Mouse (Mus musculus): ENCODE data around the gene Trim72. TPM values are rescaled to one million over a fixed set of nuclear protein-coding genes. Genes with fewer than 3 reads are reported as not detected.

The Trim72 gene
- total and polyA plus RNA-seq, 3 experiments, result 0.14 to 0.19 TPM; not detected in 1

DNA sequence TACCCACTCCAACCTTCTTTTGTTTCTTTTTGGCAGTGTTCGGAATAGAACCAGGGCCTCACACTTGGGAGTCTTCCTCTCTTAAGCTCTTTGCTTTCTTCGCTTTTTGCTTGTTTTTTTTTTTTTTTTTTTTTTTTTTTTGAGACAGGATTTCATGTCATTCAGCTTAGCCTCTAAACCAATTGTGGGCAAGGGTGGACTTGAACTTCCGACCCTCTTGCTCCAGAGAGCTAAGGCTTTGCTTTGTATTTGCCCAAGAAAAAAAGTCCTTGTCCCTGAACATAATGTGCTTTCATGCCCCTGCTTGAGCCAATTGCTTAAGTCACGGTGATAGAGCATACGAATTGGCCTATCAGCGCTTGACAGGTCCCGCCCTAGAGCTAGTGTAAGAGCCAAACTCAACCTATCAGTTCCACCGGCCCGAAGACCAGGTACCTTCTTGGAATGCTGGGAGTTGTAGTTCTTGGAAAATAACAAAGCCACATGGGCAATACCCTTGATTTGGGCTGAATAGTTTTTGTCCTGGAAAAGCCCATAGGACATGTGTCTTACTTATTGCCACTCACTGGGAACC is 27.7 kb downstream of the Trim72 start:
- Histone ChIP-seq H3K79me2 (ENCODE audit: control insufficient read depth, insufficient read depth, low read length, poor library complexity) (no peaks in the 10 kb centered on the region), H3K4me1 (ENCODE audit: control insufficient read depth in 1 of 2, insufficient read depth in 2 of 2, low read length in 2 of 2) (peaks cover 2 to 5% of the 10 kb centered on the region in 2 experiments; a peak in 2 of 4 replicates), H3K36me3 (ENCODE audit: control insufficient read depth in 1 of 2, insufficient read depth in 2 of 2, low read length in 2 of 2) (peaks cover 0 to 2% of the 10 kb centered on the region in 2 experiments; a peak in 2 of 4 replicates), H3K9me3 (replicated peaks; ENCODE audit: insufficient read depth, low read length) (no peaks in the 10 kb centered on the region), H3K27me3 (ENCODE audit: control insufficient read depth in 1 of 2, insufficient read depth in 2 of 2, low read length in 2 of 2) (no peaks in the 10 kb centered on the region), H3K4me3 (ENCODE audit: control insufficient read depth in 1 of 2, insufficient read depth in 1 of 2, low read depth in 2 of 2, low read length in 2 of 2) (no peak overlapping the region), H3K9ac (ENCODE audit: control insufficient read depth, low read depth, low read length, poor library complexity, severe bottlenecking) (no peak overlapping the region), H3K27ac (ENCODE audit: control insufficient read depth, low read depth, low read length) (no peak overlapping the region)
- peak; percentile 91 for DNase-seq (ENCODE audit: low read depth, low spot score)
- TF ChIP-seq SMC3 (IDR thresholded peaks at IDR 0.05; ENCODE audit: low read depth, low read length), result no peak
- TF ChIP-seq ZMIZ1 (IDR thresholded peaks at IDR 0.05; ENCODE audit: low read depth, low read length), result no peak
- TF ChIP-seq ZC3H11A (IDR thresholded peaks at IDR 0.05; ENCODE audit: low read depth, low read length), result no peak
- no peak for TF ChIP-seq E2F4 (IDR thresholded peaks at IDR 0.05; ENCODE audit: borderline replicate concordance, low read depth, low read length)
- TF ChIP-seq TCF12 (IDR thresholded peaks at IDR 0.05; ENCODE audit: low read depth, low read length), result no peak
- no peak for TF ChIP-seq TAL1 (IDR thresholded peaks at IDR 0.05; ENCODE audit: low read length)
- TF ChIP-seq CTCF (IDR thresholded peaks at IDR 0.05 in 2 of 3, conservative IDR thresholded peaks at IDR 0.05 in 1 of 3; ENCODE audit: control insufficient read depth in 1 of 3, insufficient read depth in 1 of 3, low read depth in 2 of 3, low read length in 3 of 3, poor library complexity in 1 of 3, severe bottlenecking in 1 of 3), result no peak
- no peak for TF ChIP-seq MYB (IDR thresholded peaks at IDR 0.05; ENCODE audit: low read depth, low read length)
- TF ChIP-seq UBTF (IDR thresholded peaks at IDR 0.05; ENCODE audit: borderline replicate concordance, insufficient read depth, low read depth, low read length), result no peak
- peak; percentile 67 for TF ChIP-seq TBP (IDR thresholded peaks at IDR 0.05; ENCODE audit: low read depth, low read length)
- peak; percentile 52 for TF ChIP-seq SIN3A (IDR thresholded peaks at IDR 0.05; ENCODE audit: low read length)
- 0 out of 2 replicates have a peak, but pooled peaks have one; percentile 43 for TF ChIP-seq MYC (IDR thresholded peaks at IDR 0.05; ENCODE audit: low read depth, low read length)
- no peak for TF ChIP-seq NELFE (IDR thresholded peaks at IDR 0.05; ENCODE audit: low read depth, low read length)
- 0 out of 2 replicates have a peak, but pooled peaks have one; percentile 36 for TF ChIP-seq ELF1 (IDR thresholded peaks at IDR 0.05; ENCODE audit: low read depth, low read length)
- no peak for TF ChIP-seq MXI1 (IDR thresholded peaks at IDR 0.05; ENCODE audit: low read depth, low read length)
- TF ChIP-seq KAT2A (conservative IDR thresholded peaks at IDR 0.05; ENCODE audit: low read depth, low read length), result peak; percentile 79; the same call in 1 of the 2 replicates
- TF ChIP-seq POLR2A (IDR thresholded peaks at IDR 0.05; ENCODE audit: control insufficient read depth in 1 of 2, insufficient read depth in 1 of 2, low read depth in 1 of 2, low read length in 2 of 2, poor library complexity in 1 of 2), result no peak
- peak; percentile 51 for TF ChIP-seq CHD2 (IDR thresholded peaks at IDR 0.05; ENCODE audit: low read length)
- no peak for TF ChIP-seq POLR2AphosphoS5 (IDR thresholded peaks at IDR 0.05; ENCODE audit: borderline replicate concordance, low read depth, low read length)
- no peak for TF ChIP-seq USF1 (IDR thresholded peaks at IDR 0.05; ENCODE audit: low read depth, low read length)
- TF ChIP-seq USF2 (IDR thresholded peaks at IDR 0.05; ENCODE audit: borderline replicate concordance in 1 of 2, insufficient read depth in 1 of 2, low read depth in 1 of 2, low read length in 2 of 2), result no peak
- no peak for TF ChIP-seq RAD21 (IDR thresholded peaks at IDR 0.05; ENCODE audit: low read depth, low read length)
- no peak for TF ChIP-seq NRF1 (IDR thresholded peaks at IDR 0.05; ENCODE audit: insufficient read depth, low read depth, low read length, poor library complexity, severe bottlenecking)
- no peak for TF ChIP-seq RCOR1 (IDR thresholded peaks at IDR 0.05; ENCODE audit: low read depth, low read length)
- peak; percentile 98 for TF ChIP-seq HCFC1 (IDR thresholded peaks at IDR 0.05; ENCODE audit: low read depth, low read length)
- no peak for TF ChIP-seq BHLHE40 (IDR thresholded peaks at IDR 0.05; ENCODE audit: borderline replicate concordance, low read depth, low read length)
- no peak for TF ChIP-seq JUND (IDR thresholded peaks at IDR 0.05; ENCODE audit: low read depth, low read length)
- TF ChIP-seq MAFK (IDR thresholded peaks at IDR 0.05; ENCODE audit: borderline replicate concordance, low read depth, low read length), result no peak
- no peak for TF ChIP-seq EP300 (IDR thresholded peaks at IDR 0.05; ENCODE audit: low read depth in 1 of 2, low read length in 2 of 2)
- no peak for TF ChIP-seq GATA1 (IDR thresholded peaks at IDR 0.05; ENCODE audit: low read depth, low read length)
- no peak for TF ChIP-seq MEF2A (IDR thresholded peaks at IDR 0.05; ENCODE audit: extremely low read depth, insufficient replicate concordance, low read depth, low read length, poor library complexity, severe bottlenecking)
- no peak for TF ChIP-seq ETS1 (IDR thresholded peaks at IDR 0.05; ENCODE audit: low read depth, low read length)
- TF ChIP-seq CHD1 (IDR thresholded peaks at IDR 0.05; ENCODE audit: low read depth, low read length), result no peak
- no peak for TF ChIP-seq ZKSCAN1 (IDR thresholded peaks at IDR 0.05; ENCODE audit: low read depth, low read length)
- no peak for TF ChIP-seq GABPA (IDR thresholded peaks at IDR 0.05; ENCODE audit: low read depth, low read length)
- TF ChIP-seq POLR2AphosphoS2 (IDR thresholded peaks at IDR 0.05; ENCODE audit: low read length), result no peak
- TF ChIP-seq MAX (IDR thresholded peaks at IDR 0.05; ENCODE audit: low read length), result peak; percentile 36; the same call in 1 of the 2 replicates

Measured in MEL (cell line).